Mouse (Mus musculus) liver, adult 2 months (tissue): ENCODE data around the gene Farp2. TPM values are rescaled to one million over a fixed set of nuclear protein-coding genes. Genes with fewer than 3 reads are reported as not detected.
A peak's percentile ranks its signal among the peaks of the same experiment; 100 is the strongest.

ENCODE experiments used
- DNase-seq: peaks from one replicate; pipeline ENCODE4 v3.0.0-alpha.2; 2011; ENCODE audit warnings: low read depth, low spot score; ENCODE audit errors: extremely low read depth
- H3K27ac ChIP-seq: fragments of 200-500 bp; replicated peaks from 2 replicates; pipeline ENCODE4 v1.5.1; 2012; ENCODE audit warnings: low read depth, mild to moderate bottlenecking, control low read depth, inconsistent platforms, low read length; ENCODE audit not compliant: insufficient read depth
- H3K27me3 ChIP-seq: fragments of 200-500 bp; 2 replicates; pipeline ENCODE4 v1.6.1; 2012; ENCODE audit warnings: mild to moderate bottlenecking, moderate library complexity, low read length, inconsistent platforms; ENCODE audit not compliant: control insufficient read depth, insufficient read depth
- H3K36me3 ChIP-seq: fragments of 200-500 bp; 2 replicates; pipeline ENCODE4 v1.6.1; 2012; ENCODE audit warnings: low read length, inconsistent platforms; ENCODE audit not compliant: control insufficient read depth, insufficient read depth
- H3K4me1 ChIP-seq: fragments of 200-500 bp; 2 replicates; pipeline ENCODE4 v1.6.1; 2011; ENCODE audit warnings: low read length; ENCODE audit not compliant: control insufficient read depth, insufficient read depth
- H3K4me3 ChIP-seq: fragments of 200-500 bp; 2 replicates; pipeline ENCODE4 v1.5.1; 2011; ENCODE audit warnings: low read depth, mild to moderate bottlenecking, control low read depth, low read length, moderate library complexity; ENCODE audit not compliant: insufficient read depth
- H3K79me2 ChIP-seq: fragments of 200-500 bp; 2 replicates; pipeline ENCODE4 v1.6.1; 2012; ENCODE audit warnings: inconsistent platforms, mild to moderate bottlenecking, low read length, moderate library complexity; ENCODE audit not compliant: control insufficient read depth, insufficient read depth
- H3K9ac ChIP-seq: fragments of 200-500 bp; 2 replicates; pipeline ENCODE4 v1.6.1; 2012; ENCODE audit warnings: low read depth, mild to moderate bottlenecking, control low read depth, inconsistent platforms, low read length
- CTCF ChIP-seq: fragments of 200-500 bp; IDR thresholded peaks from 2 replicates; pipeline ENCODE4 v1.5.1; 2011; ENCODE audit warnings: low read depth, low read length, control low read depth
- POLR2A ChIP-seq: fragments of 200-500 bp; IDR thresholded peaks from 2 replicates; pipeline ENCODE4 v1.6.1; 2011; ENCODE audit warnings: low read length, control low read depth; ENCODE audit not compliant: insufficient read depth; ENCODE audit errors: extremely low read depth
- WGBS: fragments of 180-500 bp; shearing (Covaris S2); methylation state at CpG from one replicate; pipeline ENCODE4 v1.1.7; 2018; 5-methylcytosine and 5-hydroxymethylcytosine counted together
- polyA plus RNA-seq: library from polyadenylated mRNA; depleted of rRNA; stranded (reverse); fragments of >200 nt; gene quantifications from 2 replicates; pipeline ENCODE4 v1.2.3, GENCODE M21; 2012
- total RNA-seq: library from RNA; depleted of rRNA; stranded (reverse); fragments of >200 nt; gene quantifications from 2 replicates; pipeline ENCODE4 v1.2.3, GENCODE M21; 2014

Farp2 gene
- total and polyA plus RNA-seq, 2 experiments = 9.2 to 10.5 TPM

- TF ChIP-seq CTCF (no peak), POLR2A (no peak)
- Histone ChIP-seq H3K27me3 (no peaks in the 10 kb centered on the region), H3K9ac (no peak overlapping the region), H3K4me3 (no peak overlapping the region), H3K4me1 (peaks cover 15% of the 10 kb centered on the region), H3K79me2 (no peaks in the 10 kb centered on the region), H3K27ac (peak overlapping the region; percentile 18; the same call in 1 of the 2 replicates), H3K36me3 (no peaks in the 10 kb centered on the region)
- WGBS = 12% methylated on average over 1 of the region's 1 CpGs
- DNase-seq = peak; percentile 69
Observed at GRCm38 (mm10) chr1:93563649-93564048, 51.8 kb downstream of the Farp2 start.

GRCm38 (mm10) chr1:93564781-93565180, 52.9 kb downstream of the Farp2 start:
- no peak for DNase-seq
- Histone ChIP-seq H3K36me3 (peaks cover 5% of the 10 kb centered on the region), H3K4me1 (peaks cover 15% of the 10 kb centered on the region), H3K9ac (no peak overlapping the region), H3K27me3 (no peaks in the 10 kb centered on the region), H3K79me2 (no peaks in the 10 kb centered on the region), H3K27ac (no peak overlapping the region), H3K4me3 (no peak overlapping the region)
- no peak for TF ChIP-seq CTCF
- WGBS = 96% methylated on average over 3 of the region's 3 CpGs

- H3K79me2 ChIP-seq = no peaks in the 10 kb centered on the region
- no peak overlapping the region for H3K4me3 ChIP-seq
- H3K9ac ChIP-seq = no peak overlapping the region
- peaks cover 9% of the 10 kb centered on the region for H3K36me3 ChIP-seq
- H3K27ac ChIP-seq = peak overlapping the region; percentile 73
- WGBS = 38% methylated on average over 3 of the region's 3 CpGs
- peaks cover 15% of the 10 kb centered on the region for H3K4me1 ChIP-seq
- no peaks in the 10 kb centered on the region for H3K27me3 ChIP-seq
- DNase-seq = peak; percentile 81
- TF ChIP-seq POLR2A = no peak
- no peak for TF ChIP-seq CTCF
Observed at GRCm38 (mm10) chr1:93567013-93567412, 55.1 kb downstream of the Farp2 start.

GRCm38 (mm10) chr1:93567717-93568497, 56.0 kb downstream of the Farp2 start:
- WGBS = 38% methylated on average over 9 of the region's 9 CpGs
- Histone ChIP-seq H3K27ac (peak overlapping the region; percentile 73), H3K79me2 (no peaks in the 10 kb centered on the region), H3K27me3 (no peaks in the 10 kb centered on the region), H3K9ac (no peak overlapping the region), H3K4me1 (peaks cover 15% of the 10 kb centered on the region), H3K36me3 (peaks cover 9% of the 10 kb centered on the region), H3K4me3 (no peak overlapping the region)
- TF ChIP-seq POLR2A = no peak
- no peak for TF ChIP-seq CTCF
- peak; percentile 85 for DNase-seq

GRCm38 (mm10) chr1:93577066-93577465, 65.2 kb downstream of the Farp2 start:
- WGBS = 94% methylated on average over 3 of the region's 3 CpGs

GRCm38 (mm10) chr1:93577861-93578260, 66.0 kb downstream of the Farp2 start:
- Histone ChIP-seq H3K27ac (no peak overlapping the region), H3K4me1 (no peaks in the 10 kb centered on the region), H3K79me2 (no peaks in the 10 kb centered on the region), H3K9ac (no peak overlapping the region), H3K27me3 (no peaks in the 10 kb centered on the region), H3K36me3 (peaks cover 25% of the 10 kb centered on the region), H3K4me3 (no peak overlapping the region)
- 91% methylated on average over 4 of the region's 4 CpGs for WGBS
- DNase-seq = no peak
- no peak for TF ChIP-seq CTCF
- TF ChIP-seq POLR2A = no peak

More at GRCm38 (mm10) chr1:93577066-93577465, 65.2 kb downstream of the Farp2 start:
- Histone ChIP-seq H3K4me3 (no peak overlapping the region), H3K27me3 (no peaks in the 10 kb centered on the region), H3K27ac (no peak overlapping the region), H3K9ac (no peak overlapping the region), H3K4me1 (no peaks in the 10 kb centered on the region), H3K79me2 (no peaks in the 10 kb centered on the region), H3K36me3 (peaks cover 25% of the 10 kb centered on the region)
- TF ChIP-seq POLR2A (no peak), CTCF (no peak)
- DNase-seq = no peak
